9 mouse cellular contexts compared by ENCODE assay signal in genomic region chr4:108798083-108798830, GRCm38 (mm10). TPM values are rescaled to one million over a fixed set of nuclear protein-coding genes. Genes with fewer than 3 reads are reported as not detected.
DNase-seq lines count a peak whose midpoint lies in the region; ATAC-seq and TF ChIP-seq lines count a peak whose summit lies in the region.
"Had no signal": no experiment of that assay in that cellular context is flagged by ENCODE, and none has a peak within 500 bp of the region (broad histone marks: within the 10 kb centered on the region; RNA-seq: fewer than 3 reads in every experiment).

No protein-coding gene starts in this region.

- no peak for TF ChIP-seq POLR2A in thymus, adult 2 months (IDR thresholded peaks at IDR 0.05; ENCODE audit: control insufficient read depth, extremely low read depth, insufficient read depth, low read length, poor library complexity)

- no peaks in the 10 kb centered on the region for H3K9me3 ChIP-seq in midbrain, embryonic 11.5 days (ENCODE audit: control insufficient read depth, low read length)
- no peaks in the 10 kb centered on the region for H3K9me3 ChIP-seq in midbrain, embryonic 13.5 days
- H3K9me3 ChIP-seq in embryonic facial prominence, embryonic 10.5 days = no peaks in the 10 kb centered on the region
- H3K9me3 ChIP-seq in hindbrain, postnatal 0 days (ENCODE audit: low read length) = no peaks in the 10 kb centered on the region

- no peak overlapping the region for H3K4me2 ChIP-seq in midbrain, embryonic 11.5 days
- H3K4me2 ChIP-seq in midbrain, embryonic 13.5 days (replicated peaks) = no peak overlapping the region
- no peak overlapping the region for H3K4me2 ChIP-seq in hindbrain, postnatal 0 days (ENCODE audit: low read depth, low read length)

- ATAC-seq in midbrain, embryonic 11.5 days (ENCODE audit: low FRiP score) = no peak
- ATAC-seq in midbrain, embryonic 13.5 days = no peak
- ATAC-seq in hindbrain, postnatal 0 days = no peak; the same call in 1 of the 2 replicates
- ATAC-seq in monocyte, adult 5-6 weeks (replicated peaks; ENCODE audit: insufficient number of reproducible peaks, low FRiP score, low TSS enrichment, poor library complexity, severe bottlenecking) = peak; percentile 93

- no peaks in the 10 kb centered on the region for H3K4me1 ChIP-seq in midbrain, embryonic 11.5 days (ENCODE audit: control insufficient read depth, insufficient read depth, low read length)
- no peaks in the 10 kb centered on the region for H3K4me1 ChIP-seq in midbrain, embryonic 13.5 days (replicated peaks)
- peaks cover 16% of the 10 kb centered on the region for H3K4me1 ChIP-seq in embryonic facial prominence, embryonic 10.5 days
- no peaks in the 10 kb centered on the region for H3K4me1 ChIP-seq in hindbrain, postnatal 0 days (ENCODE audit: insufficient read depth, low read length)
- H3K4me1 ChIP-seq in thymus, adult 2 months (replicated peaks; ENCODE audit: control insufficient read depth, insufficient read depth, low read length) = no peaks in the 10 kb centered on the region

- H3K9ac ChIP-seq in midbrain, embryonic 11.5 days (ENCODE audit: low read length) = no peak overlapping the region
- no peak overlapping the region for H3K9ac ChIP-seq in midbrain, embryonic 13.5 days (replicated peaks)
- H3K9ac ChIP-seq in hindbrain, postnatal 0 days (replicated peaks; ENCODE audit: low read length) = no peak overlapping the region

- H3K27me3 ChIP-seq in midbrain, embryonic 11.5 days (ENCODE audit: control insufficient read depth, insufficient read depth, low read length) = no peaks in the 10 kb centered on the region
- no peaks in the 10 kb centered on the region for H3K27me3 ChIP-seq in midbrain, embryonic 13.5 days
- no peaks in the 10 kb centered on the region for H3K27me3 ChIP-seq in embryonic facial prominence, embryonic 10.5 days (replicated peaks; ENCODE audit: low read depth, poor library complexity, severe bottlenecking)
- H3K27me3 ChIP-seq in hindbrain, postnatal 0 days (ENCODE audit: insufficient read depth, low read length) = no peaks in the 10 kb centered on the region
- H3K27me3 ChIP-seq in thymus, adult 2 months (ENCODE audit: control insufficient read depth, insufficient read depth, low read length) = no peaks in the 10 kb centered on the region

- 44% methylated on average over 2 of the region's 2 CpGs for WGBS in midbrain, embryonic 11.5 days
- 56% methylated on average over 2 of the region's 2 CpGs for WGBS in midbrain, embryonic 13.5 days
- WGBS in embryonic facial prominence, embryonic 10.5 days = 54% methylated on average over 2 of the region's 2 CpGs
- WGBS in hindbrain, postnatal 0 days = 56% methylated on average over 2 of the region's 2 CpGs
- WGBS in thymus, adult 2 months = 50% methylated on average over 2 of the region's 2 CpGs

- no peak overlapping the region for H3K4me3 ChIP-seq in midbrain, embryonic 11.5 days (ENCODE audit: low read depth, low read length)
- H3K4me3 ChIP-seq in midbrain, embryonic 13.5 days (replicated peaks) = no peak overlapping the region
- no peak overlapping the region for H3K4me3 ChIP-seq in embryonic facial prominence, embryonic 10.5 days
- no peak overlapping the region for H3K4me3 ChIP-seq in hindbrain, postnatal 0 days (ENCODE audit: low read length)
- no peak overlapping the region for H3K4me3 ChIP-seq in thymus, adult 2 months (ENCODE audit: control insufficient read depth, insufficient read depth, low read length)
- H3K4me3 ChIP-seq: myocyte had no signal

- peak; percentile 71 for TF ChIP-seq CTCF in hindbrain, postnatal 0 days (IDR thresholded peaks at IDR 0.05; ENCODE audit: low read depth)
- no peak for TF ChIP-seq CTCF in thymus, adult 2 months (IDR thresholded peaks at IDR 0.05; ENCODE audit: borderline replicate concordance, control insufficient read depth, extremely low read depth, insufficient read depth, low read length, poor library complexity)

- no peak overlapping the region for H3K27ac ChIP-seq in midbrain, embryonic 11.5 days (ENCODE audit: low read depth, low read length)
- no peak overlapping the region for H3K27ac ChIP-seq in midbrain, embryonic 13.5 days
- no peak overlapping the region for H3K27ac ChIP-seq in embryonic facial prominence, embryonic 10.5 days (replicated peaks)
- no peak overlapping the region for H3K27ac ChIP-seq in hindbrain, postnatal 0 days
- H3K27ac ChIP-seq in thymus, adult 2 months (ENCODE audit: control insufficient read depth, insufficient read depth, low read length) = no peak overlapping the region

- DNase-seq in midbrain, embryonic 11.5 days (ENCODE audit: low spot score, missing footprints) = peak; percentile 90
- peak; percentile 84 for DNase-seq in adrenal gland, postnatal 10 days
- peak; percentile 56 for DNase-seq in embryonic facial prominence, embryonic 10.5 days (ENCODE audit: low spot score)
- peak; percentile 78 for DNase-seq in hindbrain, postnatal 0 days (ENCODE audit: low spot score)
- peak; percentile 30 for DNase-seq in left cerebral cortex, adult 11 months (ENCODE audit: low spot score)
- peak; percentile 46 for DNase-seq in thymus, adult 2 months

- no peaks in the 10 kb centered on the region for H3K36me3 ChIP-seq in midbrain, embryonic 11.5 days (ENCODE audit: control insufficient read depth, insufficient read depth, low read length)
- H3K36me3 ChIP-seq in midbrain, embryonic 13.5 days = no peaks in the 10 kb centered on the region
- H3K36me3 ChIP-seq in embryonic facial prominence, embryonic 10.5 days (replicated peaks) = no peaks in the 10 kb centered on the region
- no peaks in the 10 kb centered on the region for H3K36me3 ChIP-seq in hindbrain, postnatal 0 days (ENCODE audit: insufficient read depth, low read length)
- H3K36me3 ChIP-seq in thymus, adult 2 months (ENCODE audit: control insufficient read depth, insufficient read depth, low read length) = no peaks in the 10 kb centered on the region

RNA-seq across cellular contexts. Expression of gene Zfyve9, which starts 17.7 kb away (rescaled TPM):
- polyA plus RNA-seq in midbrain, embryonic 11.5 days (2014; fragmentation: Nextera tagmentation; extraction: Ambion mirVana) = 3.6 and 3.9 TPM in 2 replicates
- polyA plus RNA-seq in midbrain, embryonic 13.5 days (2015; fragmentation: Nextera tagmentation; extraction: Ambion mirVana) = 5.6 and 6.1 TPM in 2 replicates
- total RNA-seq in adrenal gland, postnatal 10 days (2021) = 10 to 100 TPM; 20.8 to 24.4 TPM
- 4.2 and 4.6 TPM in 2 replicates for polyA plus RNA-seq in embryonic facial prominence, embryonic 10.5 days (2016; fragmentation: Nextera tagmentation; extraction: Ambion mirVana)
- total RNA-seq in hindbrain, postnatal 0 days (2014; rRNA removed) = 25.9 and 28.5 TPM in 2 replicates
- 9.2 and 10.0 TPM in 2 replicates for polyA plus RNA-seq in hindbrain, postnatal 0 days (2015; fragmentation: Nextera tagmentation; extraction: Ambion mirVana)
- total RNA-seq in monocyte, adult 5-6 weeks (2017) = 93.3 to 121 TPM (median 117 TPM) in 3 replicates
- polyA plus RNA-seq in thymus, adult 2 months (2012; rRNA removed) = 0.73 and 0.84 TPM in 2 replicates

RNA-seq across cellular contexts. Expression of gene Btf3l4, which starts 35.2 kb away (rescaled TPM):
- 284 and 311 TPM in 2 replicates for polyA plus RNA-seq in midbrain, embryonic 11.5 days (2014; fragmentation: Nextera tagmentation; extraction: Ambion mirVana)
- 256 and 274 TPM in 2 replicates for polyA plus RNA-seq in midbrain, embryonic 13.5 days (2015; fragmentation: Nextera tagmentation; extraction: Ambion mirVana)
- total RNA-seq in adrenal gland, postnatal 10 days (2021) = 100 to 1,000 TPM; 115 to 125 TPM
- 210 and 220 TPM in 2 replicates for polyA plus RNA-seq in embryonic facial prominence, embryonic 10.5 days (2016; fragmentation: Nextera tagmentation; extraction: Ambion mirVana)
- total RNA-seq in hindbrain, postnatal 0 days (2014; rRNA removed) = 80.6 and 89.6 TPM in 2 replicates
- polyA plus RNA-seq in hindbrain, postnatal 0 days (2015; fragmentation: Nextera tagmentation; extraction: Ambion mirVana) = 149 and 152 TPM in 2 replicates
- 40.7 to 71.0 TPM (median 58.7 TPM) in 3 replicates for total RNA-seq in monocyte, adult 5-6 weeks (2017)
- 19.3 and 24.3 TPM in 2 replicates for polyA plus RNA-seq in thymus, adult 2 months (2012; rRNA removed)

RNA-seq across cellular contexts. Expression of gene Txndc12, which starts 36.1 kb away (rescaled TPM):
- 112 and 113 TPM in 2 replicates for polyA plus RNA-seq in midbrain, embryonic 11.5 days (2014; fragmentation: Nextera tagmentation; extraction: Ambion mirVana)
- 79.6 and 80.6 TPM in 2 replicates for polyA plus RNA-seq in midbrain, embryonic 13.5 days (2015; fragmentation: Nextera tagmentation; extraction: Ambion mirVana)
- 10 to 100 TPM; 70.0 to 71.7 TPM for total RNA-seq in adrenal gland, postnatal 10 days (2021)
- polyA plus RNA-seq in embryonic facial prominence, embryonic 10.5 days (2016; fragmentation: Nextera tagmentation; extraction: Ambion mirVana) = 92.3 and 92.8 TPM in 2 replicates
- 38.1 and 41.3 TPM in 2 replicates for total RNA-seq in hindbrain, postnatal 0 days (2014; rRNA removed)
- polyA plus RNA-seq in hindbrain, postnatal 0 days (2015; fragmentation: Nextera tagmentation; extraction: Ambion mirVana) = 68.2 and 73.3 TPM in 2 replicates
- 61.6 to 79.0 TPM (median 71.6 TPM) in 3 replicates for total RNA-seq in monocyte, adult 5-6 weeks (2017)
- 14.7 and 15.5 TPM in 2 replicates for polyA plus RNA-seq in thymus, adult 2 months (2012; rRNA removed)

RNA-seq across cellular contexts. Expression of gene Kti12, which starts 49.3 kb away (rescaled TPM):
- 44.0 and 49.9 TPM in 2 replicates for polyA plus RNA-seq in midbrain, embryonic 11.5 days (2014; fragmentation: Nextera tagmentation; extraction: Ambion mirVana)
- polyA plus RNA-seq in midbrain, embryonic 13.5 days (2015; fragmentation: Nextera tagmentation; extraction: Ambion mirVana) = 30.6 and 30.9 TPM in 2 replicates
- 10 to 100 TPM; 27.7 to 28.1 TPM for total RNA-seq in adrenal gland, postnatal 10 days (2021)
- 65.3 and 70.6 TPM in 2 replicates for polyA plus RNA-seq in embryonic facial prominence, embryonic 10.5 days (2016; fragmentation: Nextera tagmentation; extraction: Ambion mirVana)
- total RNA-seq in hindbrain, postnatal 0 days (2014; rRNA removed) = 34.5 and 34.8 TPM in 2 replicates
- polyA plus RNA-seq in hindbrain, postnatal 0 days (2015; fragmentation: Nextera tagmentation; extraction: Ambion mirVana) = 29.4 and 29.7 TPM in 2 replicates
- 9.4 to 17.5 TPM (median 14.5 TPM) in 3 replicates for total RNA-seq in monocyte, adult 5-6 weeks (2017)
- polyA plus RNA-seq in thymus, adult 2 months (2012; rRNA removed) = 72.6 and 76.0 TPM in 2 replicates

RNA-seq across cellular contexts. Expression of gene A730015C16Rik, which starts 50.2 kb away (rescaled TPM):
- 1.2 TPM in 2 replicates for polyA plus RNA-seq in midbrain, embryonic 11.5 days (2014; fragmentation: Nextera tagmentation; extraction: Ambion mirVana)
- 2.5 and 2.6 TPM in 2 replicates for polyA plus RNA-seq in midbrain, embryonic 13.5 days (2015; fragmentation: Nextera tagmentation; extraction: Ambion mirVana)
- total RNA-seq in adrenal gland, postnatal 10 days (2021) = not detected
- 1.3 and 1.9 TPM in 2 replicates for polyA plus RNA-seq in embryonic facial prominence, embryonic 10.5 days (2016; fragmentation: Nextera tagmentation; extraction: Ambion mirVana)
- total RNA-seq in hindbrain, postnatal 0 days (2014; rRNA removed) = 1.4 TPM in 1 of 2 replicates, not detected in the other
- 1.2 and 1.6 TPM in 2 replicates for polyA plus RNA-seq in hindbrain, postnatal 0 days (2015; fragmentation: Nextera tagmentation; extraction: Ambion mirVana)
- total RNA-seq in monocyte, adult 5-6 weeks (2017) = 0.49 TPM in 1 of 3 replicates, not detected in the others
- not detected in 2 replicates for polyA plus RNA-seq in thymus, adult 2 months (2012; rRNA removed)

Comparison
In these comparisons a context has a peak if more than half of its experiments do, and no peak if none do; other contexts are left out.
1. DNase-seq: peak in every context shown above with its lines; median percentile 90 in midbrain, embryonic 11.5 days; 84 in adrenal gland, postnatal 10 days; 78 in hindbrain, postnatal 0 days; 56 in embryonic facial prominence, embryonic 10.5 days; 46 in thymus, adult 2 months; 30 in left cerebral cortex, adult 11 months.